Mouse (Mus musculus) G1E (cell line): Measurements from ENCODE around the gene Tagap. TPM values are rescaled to one million over a fixed set of nuclear protein-coding genes. Genes with fewer than 3 reads are reported as not detected.

Source experiments
- ATAC-seq: 2 replicates; pipeline ENCODE4 v1.8.0; 2016; ENCODE audit warnings: mild to moderate bottlenecking; ENCODE audit not compliant: insufficient number of reproducible peaks, poor library complexity, low FRiP score, severe bottlenecking; ENCODE audit errors: extremely low read depth
- DNase-seq: peaks from one replicate; pipeline ENCODE4 v3.0.0; 2012; ENCODE audit warnings: low spot score
- H3K27me3 ChIP-seq: 2 replicates; pipeline ENCODE4 v1.6.1; 2012; ENCODE audit warnings: mild to moderate bottlenecking, low read length, inconsistent platforms; ENCODE audit not compliant: insufficient read depth
- H3K36me3 ChIP-seq: replicated peaks from 2 replicates; pipeline ENCODE3; 2012; ENCODE audit warnings: mild to moderate bottlenecking, inconsistent platforms
- H3K4me1 ChIP-seq: 2 replicates; pipeline ENCODE4 v1.6.1; 2012; ENCODE audit warnings: low read depth, low read length, inconsistent platforms, mixed read lengths; ENCODE audit not compliant: insufficient read depth
- H3K4me3 ChIP-seq: 2 replicates; pipeline ENCODE4 v1.5.1; 2012; ENCODE audit warnings: low read depth, mild to moderate bottlenecking, inconsistent platforms, low read length, moderate library complexity, mixed read lengths
- H3K9me3 ChIP-seq: replicated peaks from 2 replicates; pipeline ENCODE4 v1.6.1; 2012; ENCODE audit warnings: inconsistent platforms
- CTCF ChIP-seq: IDR thresholded peaks from 2 replicates; pipeline ENCODE4 v1.5.1; 2012; ENCODE audit warnings: low read depth, low read length, inconsistent platforms, mixed read lengths
- GATA1 ChIP-seq: IDR thresholded peaks from 2 replicates; pipeline ENCODE4 v1.6.1; 2012; ENCODE audit warnings: borderline replicate concordance, low read length, inconsistent platforms, mixed read lengths
- GATA2 ChIP-seq: IDR thresholded peaks from 2 replicates; pipeline ENCODE4 v1.6.1; 2012; ENCODE audit warnings: low read depth, low read length, inconsistent platforms, borderline replicate concordance
- POLR2AphosphoS5 ChIP-seq: IDR thresholded peaks from 2 replicates; pipeline ENCODE4 v1.6.1; 2012; ENCODE audit warnings: low read depth, low read length, inconsistent platforms; ENCODE audit not compliant: insufficient replicate concordance
- TAL1 ChIP-seq: conservative IDR thresholded peaks from 2 replicates; pipeline ENCODE4 v1.6.1; 2012; ENCODE audit warnings: low read depth, low read length, inconsistent platforms, mixed read lengths
- polyA plus RNA-seq: library from polyadenylated mRNA; stranded (reverse); fragments of >175 nt; gene quantifications from 2 replicates; pipeline ENCODE4 v1.2.3, GENCODE M21; 2012
- total RNA-seq, 2 experiments: library from RNA; stranded (forward) in 1 of 2; stranded (reverse) in 1 of 2; fragments of 200-1000 nt in 1 of 2; fragments of >200 nt in 1 of 2; fragmentation: Nextera tagmentation in 1 of 2; gene quantifications; 2 replicates each; pipeline ENCODE4 v1.2.3; 2014 to 2017

Tagap gene
- total and polyA plus RNA-seq, 3 experiments: 0.38 to 7.7 (median 6.1) TPM

GRCm38 (mm10) chr17:7919209-7919608 lies 6.6 kb upstream of the Tagap start:
- TF ChIP-seq GATA2: no peak
- TF ChIP-seq TAL1: no peak
- TF ChIP-seq CTCF: no peak
- no peak for TF ChIP-seq POLR2AphosphoS5
- TF ChIP-seq GATA1: no peak
- no peak for DNase-seq
- Histone ChIP-seq H3K9me3 (no peaks in the 10 kb centered on the region), H3K27me3 (0 out of 2 replicates have a peak, but pooled peaks cover 4% of the 10 kb centered on the region), H3K4me3 (no peak overlapping the region), H3K4me1 (no peaks in the 10 kb centered on the region), H3K36me3 (no peaks in the 10 kb centered on the region)
- ATAC-seq: no peak

GRCm38 (mm10) chr17:7922564-7922963 lies 3.2 kb upstream of the Tagap start:
- ATAC-seq (no peak), DNase-seq (no peak)
- no peak overlapping the region for H3K4me3 ChIP-seq
- no peaks in the 10 kb centered on the region for H3K9me3 ChIP-seq
- H3K36me3 ChIP-seq: no peaks in the 10 kb centered on the region
- H3K27me3 ChIP-seq: no peaks in the 10 kb centered on the region
- no peaks in the 10 kb centered on the region for H3K4me1 ChIP-seq
- TF ChIP-seq TAL1 (no peak), POLR2AphosphoS5 (no peak), CTCF (no peak), GATA1 (no peak), GATA2 (no peak)

- DNase-seq (no peak), ATAC-seq (no peak)
- H3K4me1 ChIP-seq: no peaks in the 10 kb centered on the region
- no peak for TF ChIP-seq GATA2
- no peak for TF ChIP-seq POLR2AphosphoS5
- TF ChIP-seq GATA1: no peak
- no peak for TF ChIP-seq TAL1
- no peak for TF ChIP-seq CTCF
- no peak overlapping the region for H3K4me3 ChIP-seq
- H3K9me3 ChIP-seq: no peaks in the 10 kb centered on the region
- no peaks in the 10 kb centered on the region for H3K36me3 ChIP-seq
- H3K27me3 ChIP-seq: no peaks in the 10 kb centered on the region
These were observed 1.5 kb upstream of the Tagap start for GRCm38 (mm10) chr17:7924185-7924725.

- H3K4me1 ChIP-seq: no peaks in the 10 kb centered on the region
- no peak for TF ChIP-seq TAL1
- peak; percentile 82 for TF ChIP-seq CTCF
- TF ChIP-seq POLR2AphosphoS5: no peak
- no peaks in the 10 kb centered on the region for H3K9me3 ChIP-seq
- H3K27me3 ChIP-seq: no peaks in the 10 kb centered on the region
- H3K36me3 ChIP-seq: no peaks in the 10 kb centered on the region
- no peak for ATAC-seq
- DNase-seq: peak; percentile 33
- no peak overlapping the region for H3K4me3 ChIP-seq
These were observed 2.1 kb downstream of the Tagap start for GRCm38 (mm10) chr17:7927582-7928535.

- Histone ChIP-seq H3K4me1 (no peaks in the 10 kb centered on the region), H3K4me3 (no peak overlapping the region), H3K9me3 (no peaks in the 10 kb centered on the region), H3K36me3 (no peaks in the 10 kb centered on the region), H3K27me3 (no peaks in the 10 kb centered on the region)
- no peak for TF ChIP-seq GATA2
- TF ChIP-seq GATA1: no peak
- TF ChIP-seq CTCF: no peak
- no peak for TF ChIP-seq POLR2AphosphoS5
- no peak for TF ChIP-seq TAL1
- DNase-seq: no peak
- ATAC-seq: no peak
These were observed 2.9 kb downstream of the Tagap start for GRCm38 (mm10) chr17:7928662-7929061.

GRCm38 (mm10) chr17:7929279-7929678 lies 3.5 kb downstream of the Tagap start:
- H3K27me3 ChIP-seq: no peaks in the 10 kb centered on the region
- no peak for DNase-seq
- H3K4me3 ChIP-seq: no peak overlapping the region
- no peaks in the 10 kb centered on the region for H3K9me3 ChIP-seq
- no peaks in the 10 kb centered on the region for H3K36me3 ChIP-seq
- TF ChIP-seq TAL1 (no peak), GATA1 (no peak)
- no peaks in the 10 kb centered on the region for H3K4me1 ChIP-seq
- ATAC-seq: no peak
